Mouse (Mus musculus) layer of hippocampus, adult 9-11 months (tissue): ENCODE results near the gene Tdrd12.
A peak's percentile ranks its signal among the peaks of the same experiment; 100 is the strongest.
"Not testable (repeated sequence)": the region's sequence is repeated elsewhere in the genome, so short reads cannot be mapped to it uniquely, and the experiment has no call there.

Source experiments
- DNase-seq: peaks from one replicate; pipeline ENCODE4 v3.0.0; 2022

Gene Tdrd12

DNA sequence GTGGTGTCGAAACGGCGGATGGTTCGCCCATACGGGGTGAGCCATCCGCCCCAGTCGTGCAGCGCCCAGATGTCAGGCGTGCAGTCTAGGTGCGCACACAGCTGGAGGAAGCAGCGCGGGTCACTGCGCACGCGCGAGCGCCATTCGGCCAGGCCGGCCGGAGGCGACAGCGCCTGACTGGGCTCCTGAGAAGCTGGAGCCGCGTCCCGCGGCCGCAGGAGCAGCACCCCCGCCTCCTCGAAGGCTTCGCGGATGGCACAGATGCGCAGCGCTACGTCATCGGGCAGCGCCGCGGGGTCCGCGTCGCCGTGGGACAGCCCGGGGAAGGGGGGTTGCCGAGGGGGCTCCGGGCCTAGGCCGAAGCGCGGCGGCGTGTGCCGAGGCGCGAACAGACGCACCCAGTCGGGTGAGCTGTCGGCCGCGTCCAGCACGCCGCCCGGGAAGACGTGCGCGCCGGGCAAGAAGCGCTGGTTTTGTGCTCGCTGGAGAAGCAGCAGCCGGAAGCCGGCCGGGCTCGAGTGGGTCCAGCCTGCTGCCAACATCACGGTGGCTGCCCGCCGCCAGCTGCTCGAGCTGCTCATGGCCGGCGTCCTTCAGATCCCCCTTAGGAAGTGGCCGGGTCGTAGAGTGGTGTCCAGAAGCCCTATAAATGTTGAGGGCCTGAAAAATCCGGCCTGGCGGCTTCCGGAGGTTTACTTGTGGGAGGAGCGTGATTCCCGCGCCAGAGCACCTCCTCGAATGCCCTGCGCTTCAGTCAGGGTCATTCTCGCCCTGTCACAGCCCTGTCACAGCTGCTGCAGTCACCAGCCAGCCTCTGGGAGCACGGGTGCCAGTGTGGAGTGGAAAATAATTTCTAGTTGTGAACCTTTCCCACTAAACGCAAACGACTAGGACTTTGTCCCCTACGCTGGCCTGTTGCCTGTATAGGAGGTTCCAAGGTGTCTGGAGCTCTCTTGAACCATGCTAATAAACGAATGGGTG, 18.0 kb upstream of the Tdrd12 start:
- DNase-seq, result peak; percentile 91

DNA sequence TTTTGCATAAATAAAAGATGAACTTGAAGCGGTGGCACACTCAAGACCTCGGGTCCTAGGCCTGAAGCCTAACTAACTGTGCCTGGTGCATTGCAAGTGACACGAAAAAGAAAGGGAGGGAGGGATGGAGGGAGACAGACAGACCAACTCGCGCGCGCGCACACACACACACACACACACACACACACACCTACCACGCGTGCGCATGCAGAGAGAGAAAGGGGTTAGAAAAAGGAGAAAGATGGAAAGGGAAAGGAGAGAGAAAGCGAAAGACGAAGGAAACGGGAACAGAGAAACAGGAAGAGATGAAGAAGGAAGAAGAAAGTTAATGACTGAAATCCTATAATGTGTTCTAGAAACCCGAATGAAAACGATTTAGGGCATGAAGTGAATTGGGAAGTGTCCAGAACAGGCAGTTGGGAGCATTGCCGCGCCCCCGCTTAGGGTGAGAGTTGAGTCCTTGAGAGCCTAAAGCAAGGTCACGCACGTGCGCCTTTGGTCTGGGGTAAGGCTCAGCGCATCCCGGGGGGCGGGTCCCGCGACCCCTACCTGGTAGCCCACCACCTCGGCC, 17.1 kb upstream of the Tdrd12 start:
- peak; percentile 28 for DNase-seq

DNA sequence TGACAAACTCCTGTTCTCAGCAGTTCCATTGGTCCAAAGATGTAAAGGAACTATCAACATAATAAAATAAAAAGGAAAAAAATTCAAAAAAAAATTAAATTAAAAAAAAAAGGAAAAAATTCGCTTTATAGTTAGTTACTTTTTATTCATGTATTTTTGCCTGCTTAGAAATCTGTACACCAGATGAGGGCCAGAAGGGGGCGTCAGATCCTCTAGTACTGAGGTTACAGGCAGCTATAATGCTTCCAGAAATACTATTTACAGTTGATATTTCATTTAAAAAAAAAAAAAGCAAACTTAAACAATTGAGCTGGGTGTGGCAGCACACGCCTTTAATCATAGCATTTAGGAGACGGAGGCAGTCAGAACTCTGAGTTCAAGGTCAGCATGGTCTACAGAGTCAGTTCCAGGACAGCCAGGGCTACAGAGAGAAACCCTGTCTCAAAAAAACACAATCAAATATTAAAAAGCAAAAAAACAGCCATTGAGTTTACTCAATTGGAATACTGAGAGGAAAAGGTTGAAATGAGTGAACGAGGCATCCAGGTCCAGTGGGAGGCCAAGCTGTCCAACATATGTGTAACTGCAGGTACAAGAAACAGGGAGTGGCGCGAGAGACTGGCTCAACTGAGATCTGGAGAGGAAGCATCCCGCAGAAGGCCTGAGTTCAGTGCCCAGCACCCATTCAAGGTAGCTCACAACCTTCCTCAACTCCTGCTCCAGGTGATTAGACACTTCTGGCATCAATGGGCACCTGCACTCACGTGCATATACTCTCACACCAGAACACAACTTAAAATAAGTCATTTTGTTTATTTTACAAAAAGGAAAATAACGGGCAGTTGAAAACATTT, 16.4 kb upstream of the Tdrd12 start:
- DNase-seq, result peak; percentile 38

DNA sequence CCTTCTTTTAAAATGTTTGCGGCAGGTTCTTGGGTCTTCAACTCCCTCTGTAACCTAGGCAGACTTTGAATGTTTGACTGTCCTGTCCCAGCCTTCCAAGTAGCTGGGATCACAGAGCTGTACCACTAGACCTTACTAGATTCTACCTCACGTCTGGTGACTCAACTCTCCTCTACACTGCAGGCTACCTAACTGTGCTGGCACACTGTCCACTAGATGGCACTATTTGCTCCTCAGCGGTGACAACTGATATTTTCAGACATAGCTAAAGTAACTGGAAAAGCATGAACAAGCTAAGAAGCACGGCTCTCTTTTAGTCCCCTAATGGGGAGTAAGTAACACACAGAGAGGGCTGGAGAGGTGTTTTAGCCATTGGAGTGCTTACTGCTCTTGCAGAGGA, 8.3 kb upstream of the Tdrd12 start:
- peak; percentile 22 for DNase-seq

DNA sequence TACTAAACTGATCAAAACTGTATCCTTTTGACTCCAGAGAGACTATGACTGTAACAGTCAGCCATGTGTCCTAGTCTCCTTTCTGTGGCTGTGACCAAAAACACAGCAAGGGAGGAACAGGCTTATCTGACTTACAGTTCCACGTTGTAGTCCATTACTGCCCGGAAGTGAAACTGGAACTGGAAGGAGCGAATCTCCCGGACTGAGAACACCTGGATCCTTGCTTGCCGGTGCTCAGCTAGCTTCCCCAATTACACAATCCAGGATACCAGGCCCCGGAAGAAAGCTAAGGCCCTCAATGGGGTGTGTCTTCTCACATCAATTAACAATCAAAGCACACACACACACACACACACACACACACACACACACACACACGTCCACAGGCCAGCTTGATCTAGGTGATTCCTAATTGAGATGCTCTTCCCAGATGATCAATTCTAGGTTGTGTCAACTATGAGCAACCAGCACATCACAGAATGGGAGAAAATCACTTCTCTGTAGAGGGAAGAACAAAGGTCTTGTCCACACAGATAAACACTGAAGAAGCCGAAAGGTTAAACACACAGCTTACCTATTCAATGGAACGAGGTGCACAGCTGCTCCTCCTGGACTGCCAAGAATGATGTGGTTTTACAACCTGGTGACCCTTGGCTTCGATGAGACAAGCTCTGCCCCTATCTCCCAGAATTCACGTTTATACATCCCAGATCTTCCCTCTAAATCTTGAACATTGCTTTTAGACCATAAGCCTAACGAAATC, 1.6 kb downstream of the Tdrd12 start:
- no peak for DNase-seq

DNA sequence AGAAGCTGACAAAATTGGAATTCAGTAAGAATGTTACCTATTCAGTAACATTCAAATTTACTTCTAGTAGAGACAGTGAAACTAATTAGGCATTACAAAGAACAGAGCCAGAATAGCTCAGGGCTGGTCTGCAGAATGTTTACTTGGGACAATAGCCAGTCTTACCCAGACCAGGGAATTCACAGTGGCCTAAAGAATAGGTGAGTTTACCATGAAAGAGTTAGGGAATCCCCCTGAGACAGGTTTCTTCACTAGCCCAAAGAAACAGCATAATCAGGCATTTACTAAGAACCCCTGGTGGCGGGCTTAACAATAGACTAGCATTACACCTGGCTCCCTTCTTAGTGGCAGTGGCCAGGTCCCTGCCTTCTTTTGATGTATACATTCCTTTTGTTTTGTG, 7.0 kb downstream of the Tdrd12 start:
- not testable (repeated sequence) for DNase-seq

DNA sequence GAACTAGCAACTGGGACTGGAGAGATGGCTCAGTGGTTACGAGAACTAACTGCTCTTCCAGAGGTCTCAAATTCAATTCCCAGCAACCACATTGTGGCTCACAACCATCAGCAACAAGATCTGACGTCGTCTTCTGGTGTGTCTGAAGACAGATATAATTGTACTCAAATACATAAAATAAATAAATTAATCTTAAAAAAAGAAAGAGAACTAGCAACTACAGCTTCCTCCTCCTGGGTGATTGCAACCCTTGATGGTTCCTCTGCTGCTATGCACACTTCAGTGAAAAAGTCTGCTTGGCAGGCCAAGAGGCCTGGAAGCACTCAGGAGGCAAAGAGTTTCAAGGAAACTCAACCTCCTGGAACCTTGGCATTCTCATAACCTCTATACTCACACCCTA, 7.5 kb downstream of the Tdrd12 start:
- DNase-seq, result no peak

DNA sequence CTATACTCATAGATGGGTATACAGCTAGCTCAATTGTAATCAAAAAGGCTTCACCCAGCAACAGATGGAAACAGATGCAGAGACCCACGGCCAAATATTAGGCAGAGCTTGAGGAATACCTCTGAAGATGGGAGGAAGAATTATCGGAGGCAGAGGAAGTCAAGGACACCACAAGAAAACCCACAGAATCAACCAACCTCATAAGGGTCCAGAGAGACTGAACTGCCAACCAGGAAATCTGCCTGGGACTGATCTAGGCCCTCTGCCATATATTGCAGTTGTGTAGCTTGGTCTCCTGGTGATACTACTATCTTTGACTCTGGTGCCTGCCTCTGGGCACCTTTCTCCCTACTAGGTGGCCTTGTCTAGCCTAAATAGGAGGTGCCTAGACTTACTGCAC, 10.8 kb downstream of the Tdrd12 start:
- no peak for DNase-seq

DNA sequence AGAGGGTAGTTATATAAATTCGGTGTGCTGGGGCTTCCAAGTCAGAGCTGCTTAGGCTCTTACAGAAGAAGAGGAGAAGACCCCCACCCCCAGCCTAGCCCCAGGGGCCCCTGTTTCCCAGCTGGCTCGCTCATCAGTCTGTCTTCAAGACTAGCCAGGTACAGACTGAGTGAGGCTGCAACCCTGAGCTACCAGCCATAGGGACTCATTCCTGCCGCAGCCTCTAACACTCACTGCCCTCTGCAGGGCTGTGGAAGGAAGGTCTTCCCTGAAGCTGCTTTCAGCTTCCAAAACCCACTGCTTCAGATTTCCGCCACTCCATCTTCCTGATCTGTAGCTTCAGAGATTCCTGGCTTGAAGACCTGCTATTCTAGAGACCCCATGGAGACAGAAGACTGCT, 35.5 kb downstream of the Tdrd12 start:
- DNase-seq, result no peak

DNA sequence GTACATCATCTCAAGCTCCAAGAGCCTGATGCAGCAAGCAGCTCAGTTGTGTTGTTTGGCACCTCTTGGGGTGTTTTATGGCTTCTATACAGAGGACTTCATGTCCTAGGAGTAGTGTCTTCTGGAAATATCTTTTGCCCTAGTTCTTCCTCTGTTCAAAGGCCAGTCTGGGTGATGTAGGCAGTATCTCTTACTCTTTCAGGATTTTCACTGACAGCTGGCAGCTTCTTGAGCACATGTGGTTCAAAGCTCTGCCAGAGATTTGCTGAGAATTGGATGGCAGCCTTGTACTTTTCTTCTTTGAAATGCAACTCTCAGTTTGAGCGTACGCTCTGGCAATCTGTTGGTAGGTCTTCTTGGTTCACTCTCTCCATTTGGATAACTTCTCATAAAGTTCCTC, 40.0 kb downstream of the Tdrd12 start:
- DNase-seq, result peak; percentile 25

DNA sequence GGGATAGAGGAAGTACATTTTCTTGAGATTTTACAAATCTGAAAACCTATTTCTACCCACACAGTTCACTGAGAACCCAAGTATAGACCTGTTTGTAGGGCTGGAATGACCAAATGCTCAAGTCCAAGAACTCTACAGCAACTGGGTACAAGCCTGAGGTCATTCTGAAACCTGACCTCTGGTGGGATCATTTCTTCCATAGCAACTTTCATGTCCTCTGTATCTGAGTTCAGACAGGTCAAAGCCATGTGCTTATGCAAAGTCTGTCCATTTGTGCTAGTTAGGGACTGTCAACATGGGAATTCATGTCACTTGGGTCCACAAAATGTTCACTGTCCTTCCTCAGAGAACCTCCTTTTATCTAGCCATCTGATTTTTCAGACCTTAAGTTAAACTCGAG, 46.5 kb downstream of the Tdrd12 start:
- DNase-seq, result no peak

DNA sequence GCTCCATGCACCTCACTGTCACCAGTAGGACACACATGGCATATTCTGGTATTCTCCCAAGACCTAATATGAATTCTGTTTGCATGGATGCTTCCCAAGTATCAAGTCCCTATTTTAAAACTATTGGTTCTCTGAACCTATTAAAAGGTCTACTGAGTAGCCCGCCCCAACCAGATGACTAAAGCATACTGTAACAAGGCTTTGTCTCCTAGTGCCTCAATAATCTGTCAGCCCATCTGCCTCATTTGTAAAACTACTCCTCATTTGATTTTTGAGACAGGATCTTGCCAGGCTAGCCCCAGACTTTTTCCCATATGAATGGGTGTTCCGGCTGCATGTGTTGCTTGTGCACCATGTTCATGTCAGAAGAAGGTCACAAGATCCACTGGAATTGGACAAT, 47.4 kb downstream of the Tdrd12 start:
- DNase-seq, result peak; percentile 53

DNA sequence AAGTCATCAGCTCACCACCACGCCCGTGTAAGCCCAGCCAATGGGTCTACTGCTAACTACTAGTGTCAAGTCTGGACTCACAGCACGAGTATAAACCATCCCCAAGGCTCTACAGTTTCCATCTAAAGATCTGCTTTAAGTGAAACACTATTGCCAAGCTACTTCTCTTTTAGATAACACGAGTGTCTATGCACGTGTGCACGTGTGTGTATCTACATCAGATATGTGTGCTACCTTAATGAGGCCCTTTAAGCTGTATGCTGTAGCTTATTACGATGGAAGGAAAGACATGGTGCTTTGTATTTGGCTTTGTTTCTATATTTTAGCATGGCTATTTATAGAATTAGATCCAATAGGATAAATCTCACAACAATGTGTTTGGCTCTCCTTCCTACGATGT, 51.0 kb downstream of the Tdrd12 start:
- DNase-seq, result no peak

DNA sequence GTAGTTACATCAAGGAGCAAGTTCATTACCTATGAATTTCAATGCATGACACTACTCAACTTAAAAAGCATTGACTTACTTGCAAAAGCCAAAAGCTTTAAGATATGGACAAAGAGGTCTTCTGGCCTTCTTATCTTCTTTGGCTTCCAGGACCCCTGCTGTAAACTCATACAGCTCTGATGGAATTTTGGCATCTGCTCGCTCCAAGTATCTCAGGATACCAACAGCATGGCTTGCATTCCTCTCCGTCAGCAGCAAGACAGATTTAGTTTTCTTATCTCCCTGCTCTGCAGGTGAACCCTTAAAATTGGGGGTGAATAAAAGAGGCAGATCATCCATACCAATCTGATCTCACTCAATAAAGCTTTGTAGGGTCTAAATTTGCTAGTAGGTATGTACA, 52.4 kb downstream of the Tdrd12 start:
- no peak for DNase-seq

DNA sequence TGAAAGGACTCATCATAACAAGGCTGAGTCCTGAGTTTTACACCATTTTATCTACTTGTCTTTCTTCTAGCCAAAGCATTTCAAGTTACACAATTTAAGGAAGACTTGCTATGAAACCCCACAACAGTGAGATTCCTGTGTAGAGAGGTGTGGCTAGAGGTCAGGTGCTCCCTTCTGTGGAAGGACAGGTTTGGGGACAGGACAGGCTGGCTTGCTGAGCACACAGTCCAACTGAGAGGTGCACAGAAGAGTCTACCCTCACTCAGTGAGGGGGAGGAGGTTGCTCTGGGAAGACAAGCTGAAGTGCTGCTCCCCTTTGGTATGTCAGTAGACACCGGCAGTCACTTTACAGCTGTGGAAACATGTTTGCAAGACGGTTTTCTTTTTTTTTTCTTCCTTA, 61.1 kb downstream of the Tdrd12 start:
- no peak for DNase-seq

DNA sequence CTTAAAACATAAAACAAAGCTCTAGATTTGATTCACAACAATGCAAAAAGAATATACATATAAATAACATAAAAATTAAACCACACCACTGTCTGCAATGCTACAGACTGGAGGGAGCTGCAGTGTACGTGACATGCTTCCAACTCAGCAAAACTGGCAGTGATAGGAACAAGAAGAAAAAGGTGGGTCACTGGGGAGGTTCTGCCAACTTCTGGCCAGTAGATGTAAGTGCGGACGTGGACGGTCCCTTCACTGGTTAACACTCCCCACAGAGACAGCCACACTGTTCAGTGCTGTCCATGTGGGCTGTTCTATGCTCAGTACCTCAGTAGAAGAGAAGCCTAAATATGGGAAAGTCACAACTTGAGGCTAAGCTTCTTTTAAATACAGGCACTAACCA, 66.8 kb downstream of the Tdrd12 start:
- no peak for DNase-seq

DNA sequence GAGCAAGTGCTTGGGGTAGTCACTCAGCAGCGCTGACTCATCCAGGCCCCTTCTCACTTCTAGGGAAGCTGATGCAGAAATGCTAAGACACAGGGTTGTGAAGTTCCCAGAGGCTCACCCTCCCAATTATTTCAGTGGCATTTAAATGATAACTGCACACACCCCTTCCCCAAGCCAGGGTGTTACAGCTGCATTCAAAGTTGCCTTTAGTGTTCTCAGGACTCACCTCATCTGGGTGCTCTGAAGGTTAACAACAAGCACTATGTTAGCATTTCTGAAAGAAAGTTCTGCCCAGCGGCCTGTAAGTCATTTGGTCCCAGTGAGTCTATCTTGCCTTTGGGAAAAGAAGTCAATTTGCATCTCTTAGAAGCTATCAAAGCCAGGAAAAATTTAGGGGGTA, 69.7 kb downstream of the Tdrd12 start:
- no peak for DNase-seq

DNA sequence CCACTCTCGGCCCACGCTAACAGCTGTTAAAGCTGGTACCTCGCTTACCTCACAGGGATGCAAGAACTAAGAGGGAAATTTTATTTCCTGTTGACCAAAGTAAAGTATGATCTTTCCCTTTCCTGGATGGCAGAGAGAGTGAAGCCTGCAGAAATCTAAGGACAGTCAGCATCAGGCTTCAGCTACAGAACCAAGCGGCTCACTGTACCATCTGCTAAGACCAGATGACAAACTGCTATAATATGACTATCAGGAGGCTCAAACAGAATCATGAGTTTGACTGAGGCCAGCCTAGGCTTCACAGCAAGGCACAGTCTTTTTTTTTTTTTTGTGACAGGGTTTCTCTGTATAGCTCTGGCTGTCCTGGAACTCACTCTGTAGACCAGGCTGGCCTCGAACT, 72.5 kb downstream of the Tdrd12 start:
- peak; percentile 52 for DNase-seq

DNA sequence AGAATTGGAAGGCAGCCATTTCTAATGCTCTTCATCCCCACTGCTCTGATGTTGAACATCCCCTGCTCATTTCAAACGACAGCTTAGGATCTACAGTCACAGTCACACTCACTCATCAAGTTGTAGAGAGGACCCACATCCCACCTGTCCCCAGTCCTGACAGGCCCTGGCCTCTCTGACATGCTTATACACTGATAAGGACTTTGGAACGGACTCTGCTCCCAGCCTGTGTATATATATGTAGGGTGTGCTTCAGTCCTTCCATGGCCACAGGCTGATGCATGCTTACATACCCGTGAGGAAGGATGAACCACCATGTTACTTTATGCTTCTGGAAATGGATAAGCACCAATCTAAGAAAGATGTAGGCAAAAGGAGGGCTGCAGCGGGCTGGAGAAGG, 76.6 kb downstream of the Tdrd12 start:
- DNase-seq, result no peak

DNA sequence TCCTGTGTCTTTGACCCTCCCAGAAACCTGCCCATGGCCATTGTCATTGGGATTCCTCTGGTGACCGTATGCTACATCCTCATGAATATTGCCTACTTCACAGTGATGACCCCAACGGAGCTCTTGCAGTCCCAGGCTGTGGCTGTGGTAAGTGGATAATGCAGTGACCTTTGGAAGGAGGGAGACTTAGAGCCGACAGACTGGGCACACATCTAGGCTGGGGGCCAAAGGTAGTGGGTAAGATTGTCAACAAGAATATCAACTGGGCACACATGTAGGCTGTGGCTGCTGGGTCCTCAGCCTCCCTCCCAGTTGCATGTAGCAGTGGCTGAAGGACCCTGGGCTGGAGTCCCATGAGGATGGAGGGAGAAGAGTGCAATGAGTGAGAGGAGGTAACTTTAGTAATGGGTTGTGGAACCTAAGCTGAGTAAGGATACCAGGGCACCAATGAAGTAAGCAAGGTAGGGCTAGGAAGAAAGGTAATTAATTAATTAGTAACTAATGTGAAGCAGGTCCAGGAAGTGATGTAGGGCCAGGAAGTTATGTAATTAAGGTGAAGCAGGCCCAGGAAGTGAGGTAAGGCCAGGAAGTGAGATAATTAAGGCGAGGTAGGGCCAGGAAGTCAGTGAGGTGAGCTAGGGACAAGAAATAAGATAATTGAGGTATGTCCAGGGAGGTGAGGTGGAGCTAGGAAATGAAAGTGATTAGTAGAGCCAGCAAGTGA, 81.3 kb downstream of the Tdrd12 start:
- DNase-seq, result no peak

DNA sequence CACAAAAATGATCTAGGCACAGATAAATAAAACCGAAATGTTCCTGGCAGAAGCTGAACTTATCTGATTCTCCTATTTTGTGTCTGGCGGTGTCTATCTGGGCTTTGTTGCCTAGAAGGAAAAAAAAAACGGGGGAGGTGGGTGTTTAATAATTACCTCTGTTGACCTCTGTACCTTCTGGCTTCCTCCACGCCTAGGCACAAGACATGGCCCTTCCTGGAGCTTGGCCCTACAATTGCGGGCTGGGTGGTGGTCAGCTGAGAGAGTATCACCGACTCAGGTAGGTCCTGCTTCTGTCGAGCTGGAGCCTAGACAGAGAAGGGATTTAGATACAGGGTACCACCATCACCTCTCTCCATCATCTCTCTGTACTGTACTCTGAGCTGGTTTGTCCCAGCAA, 88.7 kb downstream of the Tdrd12 start:
- no peak for DNase-seq
